Mouse (Mus musculus) C2C12 (cell line): ENCODE measurements around the gene Ces5a. TPM values are rescaled to one million over a fixed set of nuclear protein-coding genes. Genes with fewer than 3 reads are reported as not detected.

Experiments
- H3K27me3 ChIP-seq: one replicate; pipeline ENCODE4 v1.6.1; 2011; ENCODE audit not compliant: control insufficient read depth, insufficient read depth, insufficient read length
- H3K36me3 ChIP-seq: one replicate; pipeline ENCODE4 v1.6.1; 2011; ENCODE audit not compliant: control insufficient read depth, insufficient read depth
- H3K4me3 ChIP-seq: one replicate; pipeline ENCODE4 v1.5.1; 2011; ENCODE audit warnings: mild to moderate bottlenecking, control low read depth; ENCODE audit not compliant: poor library complexity, insufficient read depth, severe bottlenecking
- H3K79me2 ChIP-seq: one replicate; pipeline ENCODE4 v1.6.1; 2011; ENCODE audit not compliant: control insufficient read depth, insufficient read depth
- H3K79me3 ChIP-seq: one replicate; pipeline ENCODE4 v1.6.1; 2011; ENCODE audit warnings: low read depth, control low read depth
- H3ac ChIP-seq: one replicate; pipeline ENCODE3; 2011; ENCODE audit warnings: low read depth; ENCODE audit not compliant: control insufficient read depth, insufficient read length
- CEBPB ChIP-seq: IDR thresholded peaks from one replicate; pipeline ENCODE4 v1.6.1; 2011; ENCODE audit warnings: low read depth, mild to moderate bottlenecking, control low read depth, moderate library complexity
- CTCF ChIP-seq: IDR thresholded peaks from one replicate; pipeline ENCODE4 v1.5.1; 2011; ENCODE audit not compliant: control insufficient read depth, insufficient read depth, insufficient read length
- FOSL1 ChIP-seq: IDR thresholded peaks from one replicate; pipeline ENCODE4 v1.8.0; 2011; ENCODE audit warnings: mild to moderate bottlenecking, low read length; ENCODE audit not compliant: poor library complexity, insufficient read depth, severe bottlenecking
- MAX ChIP-seq: IDR thresholded peaks from one replicate; pipeline ENCODE4 v1.6.1; 2011; ENCODE audit warnings: mild to moderate bottlenecking, control low read depth
- MYOD1 ChIP-seq: IDR thresholded peaks from one replicate; pipeline ENCODE4 v1.6.1; 2011; ENCODE audit warnings: low read depth; ENCODE audit not compliant: control insufficient read depth, insufficient read length
- MYOG ChIP-seq: IDR thresholded peaks from one replicate; pipeline ENCODE4 v1.6.1; 2011; ENCODE audit not compliant: control insufficient read depth, insufficient read length; ENCODE audit errors: extremely low read depth
- USF1 ChIP-seq: IDR thresholded peaks from one replicate; pipeline ENCODE4 v1.6.1; 2011; ENCODE audit warnings: low read depth, mild to moderate bottlenecking, control low read depth, moderate library complexity
- polyA plus RNA-seq: library from polyadenylated mRNA; unstranded; fragments of >200 nt; fragmentation: generic; extraction: Trizol; gene quantifications from one replicate; pipeline ENCODE4 v1.2.1, GENCODE M21; 2012; ENCODE audit warnings: missing spikeins

The Ces5a gene
- polyA plus RNA-seq, 1 experiment = not detected

GRCm38 (mm10) chr8:93562557-93563210 is 27.1 kb upstream of the Ces5a start:
- Histone ChIP-seq H3K4me3 (no peak overlapping the region), H3K36me3 (no peaks in the 10 kb centered on the region), H3K79me2 (no peaks in the 10 kb centered on the region), H3ac (no peak overlapping the region), H3K27me3 (no peaks in the 10 kb centered on the region), H3K79me3 (no peaks in the 10 kb centered on the region)
- TF ChIP-seq MAX = no peak
- TF ChIP-seq CEBPB = no peak
- no peak for TF ChIP-seq CTCF
- TF ChIP-seq MYOD1 = no peak
- no peak for TF ChIP-seq FOSL1
- no peak for TF ChIP-seq MYOG
- TF ChIP-seq USF1 = no peak

GRCm38 (mm10) chr8:93561271-93561670 is 25.6 kb upstream of the Ces5a start:
- H3ac ChIP-seq = no peak overlapping the region
- H3K36me3 ChIP-seq = no peaks in the 10 kb centered on the region
- H3K79me3 ChIP-seq = no peaks in the 10 kb centered on the region
- H3K79me2 ChIP-seq = no peaks in the 10 kb centered on the region
- no peaks in the 10 kb centered on the region for H3K27me3 ChIP-seq
- H3K4me3 ChIP-seq = no peak overlapping the region
- TF ChIP-seq MAX (no peak), USF1 (no peak), FOSL1 (no peak), MYOD1 (no peak), CEBPB (no peak)

- Histone ChIP-seq H3K4me3 (no peak overlapping the region), H3K79me3 (no peaks in the 10 kb centered on the region), H3K36me3 (no peaks in the 10 kb centered on the region), H3ac (no peak overlapping the region), H3K27me3 (no peaks in the 10 kb centered on the region), H3K79me2 (no peaks in the 10 kb centered on the region)
- TF ChIP-seq FOSL1 (no peak), MYOD1 (no peak), CTCF (no peak)
Measured at GRCm38 (mm10) chr8:93559696-93560095, 24.1 kb upstream of the Ces5a start.

- TF ChIP-seq CTCF (no peak), MYOG (no peak), USF1 (no peak), MAX (no peak), CEBPB (no peak), MYOD1 (no peak), FOSL1 (no peak)
- no peaks in the 10 kb centered on the region for H3K36me3 ChIP-seq
- H3K4me3 ChIP-seq = no peak overlapping the region
- no peak overlapping the region for H3ac ChIP-seq
- no peaks in the 10 kb centered on the region for H3K79me2 ChIP-seq
- no peaks in the 10 kb centered on the region for H3K79me3 ChIP-seq
- no peaks in the 10 kb centered on the region for H3K27me3 ChIP-seq
Measured at GRCm38 (mm10) chr8:93502634-93503033, 33.0 kb downstream of the Ces5a start.

GRCm38 (mm10) chr8:93499437-93499836 is 36.2 kb downstream of the Ces5a start:
- no peaks in the 10 kb centered on the region for H3K36me3 ChIP-seq
- H3ac ChIP-seq = no peak overlapping the region
- H3K79me3 ChIP-seq = no peaks in the 10 kb centered on the region
- no peak overlapping the region for H3K4me3 ChIP-seq
- H3K27me3 ChIP-seq = no peaks in the 10 kb centered on the region
- H3K79me2 ChIP-seq = no peaks in the 10 kb centered on the region
- TF ChIP-seq CTCF = no peak
- TF ChIP-seq USF1 = no peak
- TF ChIP-seq MYOD1 = no peak
- TF ChIP-seq MYOG = no peak
- no peak for TF ChIP-seq CEBPB
- no peak for TF ChIP-seq MAX
- no peak for TF ChIP-seq FOSL1

GRCm38 (mm10) chr8:93495330-93495729 is 40.3 kb downstream of the Ces5a start:
- TF ChIP-seq CTCF (peak; percentile 36), MYOD1 (no peak), MAX (no peak)
- Histone ChIP-seq H3K79me3 (no peaks in the 10 kb centered on the region), H3K79me2 (no peaks in the 10 kb centered on the region), H3K36me3 (no peaks in the 10 kb centered on the region), H3K4me3 (no peak overlapping the region), H3K27me3 (no peaks in the 10 kb centered on the region), H3ac (no peak overlapping the region)
